Mouse (Mus musculus): ENCODE measurements around the gene Sergef.

DNA sequence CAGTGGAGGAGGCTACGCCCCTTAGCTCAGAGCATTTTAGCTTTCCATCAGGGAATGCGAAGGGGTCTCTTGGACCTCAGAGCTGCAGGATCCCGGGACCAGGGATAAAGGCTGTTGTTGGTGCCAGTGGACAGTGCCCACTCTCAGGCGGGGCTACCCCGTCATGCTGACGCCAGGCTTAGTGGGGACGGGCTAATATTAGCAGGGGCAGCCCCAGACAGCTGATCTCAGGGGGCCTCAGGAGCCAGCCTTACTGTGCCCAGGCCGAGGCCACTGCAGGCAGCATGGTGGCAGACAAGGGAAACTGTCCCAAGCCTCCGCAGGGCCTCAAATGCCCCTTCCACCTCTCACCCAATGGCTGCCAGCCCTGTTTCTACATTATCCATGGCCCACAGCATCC is 231.0 kb downstream of the Sergef start:
- TF ChIP-seq CTCF (IDR thresholded peaks at IDR 0.05; ENCODE audit: borderline replicate concordance, insufficient read depth, low read depth, low read length) (no peak), POLR2A (IDR thresholded peaks at IDR 0.05; ENCODE audit: borderline replicate concordance, insufficient read depth, low read length) (no peak)
